Mouse (Mus musculus): ENCODE measurements at regions not wholly inside any gene's neighbourhood (a gene's known extent, or its start where the extent isn't known, plus 50 kb on each side); places are given as distances from the start of the nearest gene placed in this dataset.
A peak's percentile ranks its signal among the peaks of the same experiment; 100 is the strongest.
"Not testable (repeated sequence)": the region's sequence is repeated elsewhere in the genome, so short reads cannot be mapped to it uniquely, and the experiment has no call there.

GRCm38 (mm10) chr14:102794898-102795297, 187.5 kb downstream of the Kctd12 start:
- DNase-seq (ENCODE audit: low read depth, low spot score), result no peak

- DNase-seq (ENCODE audit: low read depth, low spot score), result no peak
Measured at GRCm38 (mm10) chr14:102793753-102794152, 188.7 kb downstream of the Kctd12 start.

GRCm38 (mm10) chr14:102790916-102791315, 191.5 kb downstream of the Kctd12 start:
- DNase-seq (ENCODE audit: low read depth, low spot score), result no peak

- DNase-seq (ENCODE audit: low read depth, low spot score), result no peak
Measured at GRCm38 (mm10) chr14:102782227-102782626, 200.2 kb downstream of the Kctd12 start.

GRCm38 (mm10) chr14:102769716-102770115, 212.7 kb downstream of the Kctd12 start:
- DNase-seq (ENCODE audit: low read depth, low spot score), result no peak

- DNase-seq (ENCODE audit: low read depth, low spot score), result no peak
Measured at GRCm38 (mm10) chr14:102748687-102749086, 233.8 kb downstream of the Kctd12 start.

- DNase-seq (ENCODE audit: low read depth, low spot score), result no peak
Measured at GRCm38 (mm10) chr14:102742331-102742730, 240.1 kb downstream of the Kctd12 start.

- DNase-seq (ENCODE audit: low read depth, low spot score), result peak; percentile 39
Measured at GRCm38 (mm10) chr14:102736656-102737055, 245.8 kb downstream of the Kctd12 start.

GRCm38 (mm10) chr14:102733718-102734117, 248.7 kb downstream of the Kctd12 start:
- not testable (repeated sequence) for DNase-seq (ENCODE audit: low read depth, low spot score)

- DNase-seq (ENCODE audit: low read depth, low spot score), result no peak
Measured at GRCm38 (mm10) chr14:102731746-102732145, 250.7 kb downstream of the Kctd12 start.

- DNase-seq (ENCODE audit: low read depth, low spot score), result no peak
Measured at GRCm38 (mm10) chr14:102722633-102723032, 259.8 kb downstream of the Kctd12 start.

GRCm38 (mm10) chr14:102718558-102718957, 263.9 kb downstream of the Kctd12 start:
- no peak for DNase-seq (ENCODE audit: low read depth, low spot score)

GRCm38 (mm10) chr14:102712600-102712999, 269.8 kb downstream of the Kctd12 start:
- DNase-seq (ENCODE audit: low read depth, low spot score), result no peak

GRCm38 (mm10) chr14:102706704-102707336, 275.6 kb downstream of the Kctd12 start:
- no peak for DNase-seq (ENCODE audit: low read depth, low spot score)

- DNase-seq (ENCODE audit: low read depth, low spot score), result no peak
Measured at GRCm38 (mm10) chr14:102701108-102701507, 281.3 kb downstream of the Kctd12 start.

- DNase-seq (ENCODE audit: low read depth, low spot score), result no peak
Measured at GRCm38 (mm10) chr14:102700457-102700856, 282.0 kb downstream of the Kctd12 start.

GRCm38 (mm10) chr14:102699015-102699414, 283.4 kb downstream of the Kctd12 start:
- no peak for DNase-seq (ENCODE audit: low read depth, low spot score)

- no peak for DNase-seq (ENCODE audit: low read depth, low spot score)
Measured at GRCm38 (mm10) chr14:102686791-102687190, 295.6 kb downstream of the Kctd12 start.

GRCm38 (mm10) chr14:102676582-102676981, 305.9 kb downstream of the Kctd12 start:
- DNase-seq (ENCODE audit: low read depth, low spot score), result no peak

- DNase-seq (ENCODE audit: low read depth, low spot score), result no peak
Measured at GRCm38 (mm10) chr14:102674635-102675034, 307.8 kb downstream of the Kctd12 start.

- DNase-seq (ENCODE audit: low read depth, low spot score), result no peak
Measured at GRCm38 (mm10) chr14:102673724-102674123, 308.7 kb downstream of the Kctd12 start.

- DNase-seq (ENCODE audit: low read depth, low spot score), result no peak
Measured at GRCm38 (mm10) chr14:102663240-102663639, 319.2 kb downstream of the Kctd12 start.

GRCm38 (mm10) chr14:102660351-102660750, 322.1 kb downstream of the Kctd12 start:
- no peak for DNase-seq (ENCODE audit: low read depth, low spot score)

- DNase-seq (ENCODE audit: low read depth, low spot score), result no peak
Measured at GRCm38 (mm10) chr14:102656235-102656634, 326.2 kb downstream of the Kctd12 start.
